Mouse (Mus musculus): Measurements from ENCODE around the gene Mybl2.

DNA sequence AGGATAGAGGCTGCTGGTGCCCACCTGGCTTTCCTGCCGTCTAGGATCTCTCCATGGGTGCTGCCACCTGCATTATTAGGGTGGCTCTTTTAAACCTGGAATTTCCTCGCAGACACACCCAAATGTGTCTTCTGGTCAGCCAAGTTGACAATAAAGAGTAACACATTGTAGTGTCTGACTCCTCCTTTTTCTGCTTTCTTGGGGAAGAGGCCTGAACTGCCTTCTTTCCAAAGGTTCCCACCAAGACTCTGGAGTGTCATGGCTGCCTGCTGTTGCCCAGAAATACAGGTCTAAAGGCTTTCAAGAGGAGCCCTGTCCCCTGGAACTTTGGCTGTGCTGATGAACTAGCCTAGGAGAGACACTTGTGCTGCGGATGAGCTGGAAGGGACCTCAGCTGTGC is 30.0 kb downstream of the Mybl2 start:
- no peak for TF ChIP-seq EP300 (optimal IDR thresholded peaks at IDR 0.05)
- TF ChIP-seq CTCF (IDR thresholded peaks at IDR 0.05; ENCODE audit: low read depth): no peak
